Comparison of ENCODE assay signal across 10 mouse cellular contexts in genomic region chr10:70269447-70269787, GRCm38 (mm10).
"Had no signal": no experiment of that assay in that cellular context is flagged by ENCODE, and none has a peak within 500 bp of the region (broad histone marks: within the 10 kb centered on the region; RNA-seq: fewer than 3 reads in every experiment).

No protein-coding gene starts in this region.

- H3K27ac ChIP-seq: limb, embryonic 12.5 days; liver, embryonic 15.5 days; midbrain, embryonic 13.5 days had no signal

- H3K27me3 ChIP-seq: limb, embryonic 12.5 days; liver, embryonic 15.5 days; midbrain, embryonic 13.5 days had no signal

- H3K4me2 ChIP-seq: limb, embryonic 12.5 days; liver, embryonic 15.5 days; midbrain, embryonic 13.5 days had no signal

- H3K4me3 ChIP-seq: limb, embryonic 12.5 days; liver, embryonic 15.5 days; midbrain, embryonic 13.5 days had no signal

- ATAC-seq: midbrain, embryonic 13.5 days had no signal

- H3K9me3 ChIP-seq: limb, embryonic 12.5 days; liver, embryonic 15.5 days; midbrain, embryonic 13.5 days had no signal

- H3K4me1 ChIP-seq: limb, embryonic 12.5 days; liver, embryonic 15.5 days; midbrain, embryonic 13.5 days had no signal

- H3K9ac ChIP-seq: limb, embryonic 12.5 days; liver, embryonic 15.5 days; midbrain, embryonic 13.5 days had no signal

- H3K36me3 ChIP-seq: limb, embryonic 12.5 days; liver, embryonic 15.5 days; midbrain, embryonic 13.5 days had no signal

- DNase-seq: kidney, adult 11 months; kidney, postnatal 10 days; kidney, postnatal 4 days; layer of hippocampus, postnatal 36 days; liver; right cerebral cortex, postnatal 14 days; thymus, postnatal 4 days had no signal
